Mouse (Mus musculus) CD8-positive naive resting alpha-beta T cell, adult 2 months (primary cell): ENCODE results near the gene Rac1.
A peak's percentile ranks its signal among the peaks of the same experiment; 100 is the strongest.

ENCODE experiments used
- DNase-seq, 2 experiments: peaks; one replicate each; pipeline ENCODE4 v3.0.0; 2022; ENCODE audit warnings: low read depth in 2 of 2, low spot score in 2 of 2

Rac1 gene

DNA sequence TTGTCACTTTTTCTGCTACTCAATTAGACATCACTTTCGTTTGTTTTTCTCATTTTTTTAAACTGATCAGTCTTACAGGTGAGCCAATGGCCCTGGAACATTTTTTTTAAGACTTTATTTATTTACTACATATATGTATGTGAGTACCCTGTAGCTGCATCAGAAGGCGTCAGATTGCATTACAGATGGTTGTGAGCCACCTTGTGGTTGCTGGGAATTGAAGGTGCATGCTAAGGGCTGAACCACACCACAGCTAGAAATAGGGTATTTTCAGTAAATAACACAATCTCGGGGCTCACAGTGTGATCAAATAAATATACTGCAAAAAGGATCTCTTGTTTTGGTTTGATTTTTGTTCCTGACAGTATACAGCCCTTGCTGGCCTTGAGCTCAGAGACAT, 30.4 kb downstream of the Rac1 start:
- no peak for DNase-seq

DNA sequence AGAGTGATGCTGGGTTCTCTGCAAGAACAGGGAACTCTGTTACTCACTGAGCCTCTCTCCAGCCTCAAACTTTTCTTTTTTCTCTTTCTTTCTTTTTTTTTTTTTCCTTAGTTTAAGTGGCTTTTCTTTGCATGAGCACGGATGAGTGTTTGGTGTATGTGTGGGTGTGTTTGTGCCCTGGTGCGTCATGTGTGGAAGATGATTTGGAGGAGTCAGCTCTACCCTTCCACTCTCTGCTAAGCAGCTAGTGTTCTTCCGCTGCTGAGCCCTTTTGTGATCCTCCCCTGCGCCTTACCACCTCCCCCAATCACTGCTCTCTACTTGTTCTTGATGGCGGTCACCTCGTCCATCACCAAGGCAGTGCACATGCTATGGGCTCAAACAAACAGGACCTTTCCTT, 32.1 kb downstream of the Rac1 start:
- DNase-seq, result no peak

DNA sequence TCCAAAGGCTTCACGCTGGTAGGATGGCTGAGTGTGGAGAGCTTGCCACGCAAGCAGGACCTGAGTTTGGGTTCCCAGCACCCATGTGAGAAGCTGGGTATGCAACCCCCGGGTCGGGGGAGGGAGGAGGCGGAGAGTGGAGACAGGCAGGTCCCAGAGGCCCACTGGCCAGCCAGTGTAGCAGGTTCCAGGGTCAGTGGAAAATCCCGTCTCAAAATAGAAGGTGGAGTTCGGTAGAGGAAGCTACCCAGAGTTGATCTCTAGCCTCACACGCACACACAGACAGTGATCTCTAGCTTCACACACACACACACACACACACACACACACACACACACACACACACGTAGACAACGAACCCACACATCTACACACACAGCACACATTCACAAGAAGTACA, 34.7 kb downstream of the Rac1 start:
- DNase-seq, result no peak

DNA sequence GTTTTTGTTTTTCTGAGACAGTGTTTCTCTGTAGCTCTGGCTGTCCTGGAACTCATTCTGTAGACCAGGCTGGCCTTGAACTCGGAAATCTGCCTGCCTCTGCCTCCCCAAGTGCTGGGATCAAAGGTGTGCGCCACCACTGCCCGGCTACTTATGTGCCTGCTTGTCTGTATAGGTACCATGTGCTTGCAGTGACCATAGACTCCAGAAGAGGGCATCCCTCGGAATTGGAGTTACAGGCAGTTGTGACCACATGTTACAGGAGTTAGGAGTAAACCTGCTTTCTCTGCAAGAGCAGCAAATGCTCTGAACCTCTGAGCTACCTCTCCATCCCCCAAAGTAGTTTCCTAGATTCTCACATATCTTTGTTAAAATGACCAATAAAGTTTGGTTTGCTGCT, 36.1 kb downstream of the Rac1 start:
- DNase-seq, result no peak

DNA sequence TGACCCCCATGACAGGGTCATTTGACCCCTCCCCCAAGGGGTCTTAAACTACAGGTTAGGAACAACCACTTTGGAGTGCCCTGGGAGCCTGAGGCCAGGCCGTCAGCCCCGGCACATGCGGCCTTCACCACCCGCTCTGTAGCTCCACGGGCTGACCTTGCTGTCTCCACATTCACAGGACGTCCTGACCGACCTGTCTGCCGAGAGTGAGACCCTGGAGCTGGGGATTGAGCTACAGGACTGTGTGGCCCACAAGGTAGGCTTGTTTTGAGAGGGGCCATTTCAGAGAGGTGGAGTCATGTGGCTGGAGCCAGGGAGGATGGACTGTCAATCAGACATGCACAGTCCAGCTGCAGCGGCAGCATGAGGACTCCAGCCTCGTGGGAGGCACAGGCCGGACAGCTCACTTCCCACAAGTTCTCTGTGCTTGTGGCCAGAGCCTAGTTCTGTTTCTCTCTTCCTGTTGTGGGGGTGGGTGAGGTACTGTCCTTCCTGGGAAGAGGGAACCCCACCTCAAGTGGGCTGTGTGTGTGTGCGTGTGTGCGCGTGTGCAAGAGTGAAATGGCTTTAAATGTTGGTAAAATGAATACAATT, 38.0 kb downstream of the Rac1 start:
- DNase-seq, result no peak

DNA sequence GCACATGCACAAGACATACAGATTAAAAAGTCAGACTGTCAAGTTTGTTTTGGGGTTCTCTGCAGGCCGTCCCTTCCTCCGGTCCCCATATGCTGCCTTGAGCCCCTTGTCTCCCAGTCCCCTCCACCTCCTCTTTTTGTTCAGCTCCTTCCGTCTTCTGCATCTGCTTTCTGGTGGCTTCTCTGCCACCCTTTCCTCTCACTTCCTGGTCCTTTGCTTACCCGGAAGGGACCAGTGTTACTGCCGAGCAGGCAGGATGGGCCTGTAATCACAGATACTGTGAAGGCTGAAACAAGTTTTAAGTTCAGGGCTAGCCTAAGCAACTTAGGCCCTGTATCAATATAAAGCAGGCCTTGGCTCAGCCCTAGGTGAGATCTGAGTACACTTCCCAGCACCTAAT, 39.8 kb downstream of the Rac1 start:
- DNase-seq, result no peak

DNA sequence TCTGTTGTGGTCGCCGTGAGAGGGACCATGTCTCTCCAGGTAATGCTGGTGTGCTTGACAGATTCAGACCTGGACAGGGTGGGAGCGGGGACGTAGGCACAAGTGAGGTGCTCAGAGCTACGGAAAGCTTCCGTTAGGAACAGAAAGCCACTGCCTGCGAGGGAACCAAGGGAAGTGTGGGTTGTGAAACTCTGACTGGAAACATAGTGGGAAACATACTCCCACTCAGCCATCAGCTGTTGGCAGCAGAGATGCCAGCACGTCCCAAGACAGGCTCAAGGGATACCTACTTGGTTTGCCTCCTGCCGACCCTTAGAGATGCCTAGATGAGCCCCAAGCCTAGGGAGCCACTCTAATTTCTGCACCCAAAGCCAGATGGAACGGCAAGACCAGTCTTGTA, 40.6 kb downstream of the Rac1 start:
- no peak for DNase-seq

DNA sequence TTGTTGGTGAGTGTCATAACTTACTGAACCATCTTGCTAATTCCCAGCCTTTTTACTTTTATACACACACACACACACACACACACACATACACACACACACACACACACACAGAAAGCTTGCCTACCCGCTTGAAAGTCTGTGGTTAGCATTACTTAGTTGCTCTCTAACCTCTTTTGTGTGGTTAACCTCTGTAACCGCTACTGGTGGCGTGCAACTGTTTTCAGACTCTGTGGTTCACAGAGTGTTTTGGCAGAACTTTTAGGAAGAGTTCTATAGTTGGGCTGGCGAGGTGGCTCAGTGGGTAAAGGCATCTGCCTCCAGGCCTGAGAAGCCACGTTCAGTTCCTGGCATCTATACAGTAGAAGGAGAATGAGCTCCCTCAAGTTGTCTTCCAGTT, 42.9 kb downstream of the Rac1 start:
- DNase-seq, result peak; percentile 11 to 49

DNA sequence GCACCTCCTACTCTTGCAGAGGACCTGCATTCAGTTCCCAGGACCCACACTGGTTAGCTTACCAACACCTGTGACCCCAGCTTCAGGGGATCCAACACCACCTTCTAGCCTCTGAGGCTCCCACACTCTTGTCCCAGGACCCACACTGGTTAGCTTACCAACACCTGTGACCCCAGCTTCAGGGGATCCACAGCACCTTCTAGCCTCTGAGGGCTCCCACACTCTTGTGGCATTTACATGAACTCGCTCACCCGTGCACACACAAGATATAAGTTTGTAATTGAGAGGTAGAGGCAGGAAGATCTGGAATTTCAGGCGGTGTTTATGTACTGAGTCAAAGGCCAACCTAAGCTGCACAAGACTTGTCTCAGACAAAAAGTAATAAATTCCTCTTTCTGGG, 49.9 kb downstream of the Rac1 start:
- no peak for DNase-seq

DNA sequence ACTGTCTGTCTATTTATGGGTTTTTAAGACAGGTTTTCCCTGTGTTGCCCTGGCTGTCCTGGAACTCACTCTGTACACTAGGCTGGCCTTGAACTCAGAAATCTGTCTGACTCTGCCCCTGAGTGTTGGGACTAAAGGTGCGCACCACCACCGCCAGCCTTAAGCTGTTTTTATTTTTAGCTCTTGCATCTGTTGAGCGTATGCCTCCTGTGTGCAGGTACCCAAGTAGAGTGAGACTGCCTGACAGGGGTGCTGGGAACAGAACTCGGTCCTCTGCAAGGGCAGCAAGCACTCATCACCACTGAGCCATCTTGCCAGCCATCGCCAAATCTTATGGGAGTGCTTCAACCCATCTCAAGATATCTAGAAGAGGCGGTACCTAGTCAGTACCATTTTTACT, 51.8 kb downstream of the Rac1 start:
- no peak for DNase-seq

DNA sequence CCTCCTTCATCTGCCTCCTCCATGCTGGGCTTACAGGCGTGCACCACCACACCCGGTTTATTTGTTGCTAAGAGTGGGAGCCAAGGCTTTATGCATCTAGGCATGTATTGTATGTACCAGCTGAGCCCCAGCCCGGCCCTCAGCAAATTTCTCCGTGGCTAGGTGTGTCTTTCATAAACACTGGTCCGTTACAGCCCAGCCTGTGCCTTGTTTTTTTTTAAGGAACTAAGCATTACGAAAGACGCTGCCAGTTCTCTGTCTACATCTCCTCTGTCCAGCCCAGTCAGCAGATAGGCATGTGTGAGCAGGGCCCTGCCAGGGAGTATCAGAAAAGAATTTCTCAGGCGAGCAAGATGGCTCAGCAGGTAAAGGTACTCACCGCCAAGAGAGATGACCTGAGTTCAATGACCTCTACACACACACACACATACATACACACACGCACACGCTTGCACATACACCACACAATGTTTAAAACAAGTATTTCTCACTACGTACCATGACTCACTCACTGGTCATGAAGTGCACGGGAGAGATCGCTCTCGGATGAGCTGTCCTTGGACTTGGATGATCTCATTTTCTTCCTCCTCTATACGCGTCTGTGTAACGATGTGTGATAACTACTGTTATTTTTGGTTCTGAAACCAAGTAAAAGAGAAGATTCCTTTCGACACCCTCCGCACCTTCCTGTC, 52.5 kb downstream of the Rac1 start:
- DNase-seq, result no peak

DNA sequence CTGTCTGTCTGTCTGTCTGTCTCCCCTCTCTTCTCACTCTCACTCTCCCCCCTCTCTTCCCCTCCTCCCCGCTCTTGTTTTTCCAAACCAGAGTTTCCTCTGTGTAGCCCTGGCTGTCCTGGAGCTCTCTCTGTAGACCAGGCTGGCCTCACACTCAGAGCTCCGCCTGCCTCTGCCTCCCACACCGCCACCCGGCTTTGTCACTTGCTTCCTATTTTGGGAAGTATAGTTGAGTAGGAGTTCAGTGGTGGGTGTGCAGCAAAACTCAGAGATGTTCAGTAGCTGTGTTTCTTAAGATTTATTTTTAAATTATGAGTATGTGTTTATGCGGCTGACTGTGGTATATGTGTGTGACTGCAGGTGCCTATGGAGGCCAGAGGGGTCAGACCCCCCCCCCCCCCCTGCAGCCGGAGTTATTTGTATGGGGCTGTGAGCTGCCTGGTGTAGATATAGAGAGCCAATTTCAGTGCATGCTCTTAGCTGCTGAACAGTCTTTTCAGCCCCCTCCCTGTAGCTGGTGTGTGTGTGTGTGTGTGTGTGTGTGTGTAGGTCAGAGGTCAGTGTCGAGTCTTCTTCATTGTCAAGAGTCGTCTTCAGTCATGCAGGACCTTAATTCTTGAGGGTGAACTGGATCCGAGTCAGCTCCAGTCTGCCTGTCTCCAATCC, 55.8 kb downstream of the Rac1 start:
- no peak for DNase-seq

DNA sequence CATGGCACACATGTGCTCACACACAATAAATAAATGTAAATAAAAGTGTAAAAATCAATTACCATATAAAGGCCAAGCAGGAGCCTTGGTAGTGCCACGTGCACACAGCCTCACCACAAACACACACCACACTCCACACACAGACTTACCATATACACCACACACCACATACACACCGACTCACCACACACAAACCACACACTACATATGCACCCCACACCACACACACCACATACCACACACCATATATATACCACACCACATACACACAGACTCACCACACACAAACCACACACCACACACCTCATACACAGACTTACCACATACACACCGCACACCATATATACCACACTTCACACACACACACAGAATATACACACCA, 56.7 kb downstream of the Rac1 start:
- no peak for DNase-seq

DNA sequence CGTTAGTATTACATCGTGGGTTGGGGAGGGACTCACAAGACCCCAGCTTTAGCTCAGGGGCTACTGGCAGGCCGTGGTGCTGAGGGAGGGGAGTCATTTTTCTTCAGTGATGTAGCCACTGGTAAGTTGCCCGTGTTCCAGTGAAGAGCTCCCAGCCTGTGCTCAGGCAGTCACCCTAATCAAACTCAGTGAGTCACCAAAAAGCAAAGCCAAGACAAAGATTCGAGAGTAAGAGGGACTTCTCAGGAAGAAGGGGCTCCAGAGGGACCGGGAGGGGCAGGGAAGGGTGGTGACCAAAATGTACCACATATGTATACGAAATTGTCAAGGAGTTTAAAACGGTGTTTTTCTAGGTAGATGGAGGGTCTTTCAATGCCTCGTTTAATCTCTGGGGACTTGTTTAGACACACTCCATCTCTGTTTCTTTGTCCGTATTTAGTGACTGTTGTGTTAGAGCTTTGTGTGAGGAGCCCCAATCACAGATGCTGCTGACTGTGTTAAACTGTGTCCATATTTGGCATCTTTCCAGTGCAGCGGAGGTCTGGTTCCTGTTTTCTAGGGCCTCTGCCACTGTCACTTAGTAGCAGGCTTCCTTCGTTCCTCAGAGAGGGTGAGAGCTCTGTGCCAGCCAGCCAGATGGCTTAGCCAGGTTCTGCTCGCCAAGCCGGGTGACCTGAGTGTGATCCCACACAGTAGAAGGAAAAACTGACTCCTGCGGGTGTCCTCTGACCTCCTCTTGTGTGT, 57.2 kb downstream of the Rac1 start:
- no peak for DNase-seq

DNA sequence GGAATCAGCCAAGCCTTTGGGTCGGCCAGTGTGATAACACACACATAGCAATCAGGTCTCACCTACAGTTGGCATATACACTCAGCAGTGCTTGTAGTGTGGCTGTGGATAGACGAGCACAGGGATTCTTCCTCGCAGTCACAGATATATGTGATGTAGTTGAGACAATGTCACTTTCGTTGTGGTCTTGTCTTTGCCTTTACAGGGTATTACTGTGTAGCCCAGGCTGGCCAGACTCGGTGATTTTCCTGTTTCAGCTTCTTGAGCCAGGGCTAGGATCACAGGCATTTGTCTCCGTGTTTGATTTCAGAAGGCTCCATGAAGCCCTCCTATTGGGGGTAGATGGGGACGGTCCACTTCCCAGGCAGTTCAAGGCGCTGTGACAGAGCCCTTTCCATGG, 58.2 kb downstream of the Rac1 start:
- no peak for DNase-seq

DNA sequence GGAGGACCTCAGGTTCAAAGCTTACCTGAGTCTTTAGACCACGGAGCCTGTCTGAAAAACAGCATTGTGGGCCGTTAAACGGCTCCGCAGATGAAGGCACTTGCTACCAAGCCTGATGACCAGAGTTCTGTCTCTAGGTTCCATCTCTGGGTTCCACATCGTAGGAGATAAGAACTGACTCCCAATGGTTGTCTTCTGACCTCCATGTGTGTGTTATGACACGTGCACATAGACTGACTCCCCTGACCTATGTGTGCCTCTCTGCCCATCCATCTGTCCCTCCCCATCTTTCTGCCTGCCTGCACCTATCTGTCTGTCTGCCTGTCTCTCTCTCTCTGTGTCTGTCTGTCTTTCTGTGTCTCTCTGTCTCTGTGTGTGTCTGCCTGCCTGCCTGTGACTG, 59.9 kb downstream of the Rac1 start:
- DNase-seq, result no peak

DNA sequence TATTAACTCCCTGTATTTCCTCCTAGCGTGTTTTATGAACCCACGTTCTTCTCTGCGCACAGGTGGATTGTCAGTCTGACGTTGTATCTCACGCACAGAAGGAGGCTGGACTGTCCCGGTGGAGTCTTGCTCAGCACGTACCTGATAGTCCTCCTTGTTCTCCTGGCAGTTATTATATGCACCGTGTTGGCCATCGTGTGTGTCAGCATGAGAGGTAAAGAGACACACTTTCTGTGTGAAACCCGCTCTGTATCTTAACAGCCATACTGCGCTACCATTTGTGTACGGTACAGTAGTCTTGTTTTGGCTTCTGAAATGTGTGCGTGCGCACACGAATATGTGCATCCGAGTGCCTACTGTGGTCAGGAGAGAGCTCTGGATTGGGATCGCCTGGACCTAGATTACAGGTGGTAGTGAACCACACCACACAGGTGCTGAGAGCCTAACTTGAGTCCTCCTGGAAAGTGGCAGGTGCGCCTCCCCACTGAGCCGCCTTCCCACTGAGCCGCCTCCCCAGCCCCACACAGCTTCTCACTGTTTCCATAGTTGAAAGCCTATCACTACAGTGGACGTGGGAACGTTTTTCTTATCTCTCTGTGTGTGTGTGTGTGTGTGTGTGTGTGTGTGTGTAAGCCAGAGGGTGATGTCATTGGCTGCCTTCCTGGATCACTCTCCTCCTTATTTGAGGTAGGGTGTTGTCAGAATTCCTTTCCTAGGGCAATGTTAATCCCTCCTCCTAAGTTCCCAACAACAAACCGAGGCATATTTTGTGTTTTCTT, 60.8 kb downstream of the Rac1 start:
- DNase-seq, result no peak

DNA sequence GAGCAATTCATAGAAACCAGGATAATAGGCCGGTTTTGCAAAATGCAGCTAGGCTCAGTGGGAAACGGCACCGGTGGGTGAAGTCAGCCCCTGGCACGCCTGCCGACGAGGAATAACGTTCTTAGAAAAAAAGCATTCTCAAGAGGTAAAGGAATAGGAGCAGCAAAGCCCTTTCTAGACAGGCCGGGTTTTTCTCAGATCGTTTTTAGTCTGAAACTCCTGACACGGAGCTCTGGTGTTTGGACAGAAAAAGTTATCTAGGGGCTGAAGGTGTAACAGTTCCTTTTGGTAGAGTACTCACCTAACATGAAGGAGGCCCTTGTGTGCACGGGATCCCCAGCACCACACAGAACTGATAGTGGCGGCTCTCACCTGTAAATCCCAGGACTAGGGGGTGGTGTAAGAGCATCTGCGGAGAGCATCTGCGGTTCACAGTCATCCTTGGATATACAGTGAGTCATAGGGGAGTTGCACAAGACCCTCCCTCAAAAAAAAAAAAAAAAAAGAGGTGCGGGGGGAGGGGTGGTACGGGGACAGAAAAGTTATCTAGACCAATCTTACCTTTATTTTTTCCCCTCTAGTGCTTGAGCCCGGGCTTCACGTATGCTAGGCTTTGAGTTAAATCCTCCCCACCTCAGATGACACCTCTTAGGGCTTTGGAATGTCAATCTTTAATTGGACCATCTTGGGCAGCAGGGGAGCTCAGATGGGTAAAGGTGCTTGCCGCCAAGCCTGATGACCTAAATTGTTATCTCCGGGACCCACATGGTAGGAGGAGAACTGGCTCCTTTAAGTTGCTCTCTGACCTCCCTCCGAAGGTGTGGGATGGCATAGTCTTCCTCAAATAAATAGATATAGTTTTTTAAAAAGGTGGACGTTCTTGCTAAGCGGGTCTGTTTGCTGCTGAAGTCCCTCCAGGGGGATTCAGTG, 62.4 kb downstream of the Rac1 start:
- DNase-seq, result no peak

DNA sequence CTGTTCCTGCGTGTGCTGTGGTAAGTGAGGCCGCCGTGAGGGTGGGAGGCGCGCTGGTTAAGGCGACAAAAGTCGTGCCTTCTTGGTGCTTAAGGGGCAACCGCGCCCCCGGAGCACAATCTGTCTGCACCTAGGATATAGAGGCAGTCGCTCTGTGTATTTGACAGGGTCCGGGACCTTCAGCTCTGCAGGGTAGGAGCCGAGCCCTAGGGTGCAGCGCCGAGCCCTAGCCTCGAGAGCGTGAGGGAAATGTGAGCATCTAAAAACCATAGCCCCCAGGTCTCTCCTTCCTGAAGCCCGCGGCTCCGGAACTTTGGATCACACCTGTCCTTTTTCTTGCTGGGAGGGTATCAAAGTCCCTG, 63.1 kb downstream of the Rac1 start:
- no peak for DNase-seq

DNA sequence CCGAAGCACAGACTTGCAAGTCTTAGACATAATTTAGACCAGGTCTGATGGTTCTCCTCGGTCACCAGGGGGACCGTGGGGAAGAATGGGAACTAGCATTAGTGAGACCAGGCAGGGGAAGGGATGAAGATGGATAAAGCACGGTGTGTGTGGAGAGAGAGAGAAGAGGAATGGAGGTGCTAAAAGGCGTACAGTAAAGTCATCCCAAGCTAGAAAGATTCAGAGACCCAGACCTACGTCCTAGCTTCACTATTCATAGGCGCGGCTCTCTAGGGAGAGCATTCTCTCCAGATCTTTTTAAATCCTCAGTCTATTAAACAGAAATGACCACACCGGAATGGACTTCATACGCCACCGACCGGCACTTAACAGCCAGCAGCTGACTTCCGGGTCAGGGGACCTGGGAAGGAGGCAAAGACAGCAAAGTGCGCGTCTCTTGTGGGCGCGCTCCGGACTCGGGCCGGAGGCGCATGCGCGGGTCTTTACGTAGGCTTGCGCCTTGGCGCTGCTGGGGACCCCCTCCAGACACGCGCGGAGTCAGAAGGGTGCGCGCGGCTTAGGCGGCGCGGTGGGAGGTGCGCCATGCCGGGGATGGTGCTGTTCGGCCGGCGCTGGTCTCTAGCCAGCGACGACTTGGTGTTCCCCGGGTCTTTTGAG, 63.6 kb downstream of the Rac1 start, which contains the start of gene Daglb:
Gene Daglb (plus strand): TSS at position 485 of the 657 bp plus-strand sequence.
- DNase-seq, result peak; percentile 66 to 73
